Mouse (Mus musculus) testis, adult 2 months (tissue): Measurements from ENCODE around the gene Snd1.

Experiments
- CTCF ChIP-seq: fragments of 200-500 bp; IDR thresholded peaks from 2 replicates; pipeline ENCODE4 v1.5.1; 2012; ENCODE audit warnings: low read depth, mild to moderate bottlenecking, inconsistent platforms, low read length, moderate library complexity; ENCODE audit not compliant: control insufficient read depth, insufficient read depth, insufficient replicate concordance
- POLR2A ChIP-seq: fragments of 200-500 bp; IDR thresholded peaks from 2 replicates; pipeline ENCODE4 v1.6.1; 2012; ENCODE audit warnings: low read depth, mild to moderate bottlenecking, inconsistent platforms, low read length, moderate library complexity; ENCODE audit not compliant: control insufficient read depth

DNA sequence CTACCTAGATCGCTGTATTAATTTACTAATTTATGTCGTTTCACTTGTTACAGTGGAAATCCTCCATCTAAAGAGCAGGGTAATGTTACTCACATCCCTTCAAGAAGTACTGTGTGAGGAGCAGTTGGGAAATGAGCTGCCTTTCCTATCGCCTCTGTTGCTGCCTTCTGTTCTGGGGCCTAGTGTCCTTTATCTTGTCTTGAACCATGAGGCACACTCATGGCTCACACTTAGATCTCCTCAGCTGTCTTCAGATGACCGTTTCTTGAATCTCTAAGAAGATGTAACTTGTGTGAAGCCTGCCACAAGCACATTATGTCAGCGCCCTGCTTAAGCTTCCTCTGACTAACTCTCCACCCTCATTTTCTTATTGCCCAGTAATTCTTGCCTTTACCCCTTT, 147.0 kb downstream of the Snd1 start:
- TF ChIP-seq CTCF = no peak
- no peak for TF ChIP-seq POLR2A
